Mouse (Mus musculus) spleen, adult 2 months (tissue): ENCODE results near the gene Gm10203. TPM values are rescaled to one million over a fixed set of nuclear protein-coding genes. Genes with fewer than 3 reads are reported as not detected.

Experiments used
- DNase-seq, 2 experiments: peaks; one replicate each; pipeline versions ENCODE4 v3.0.0 to v3.0.0-alpha.2; 2012 to 2021; ENCODE audit warnings: low spot score in 2 of 2, low read depth in 1 of 2
- H3K27ac ChIP-seq: fragments of 200-500 bp; 2 replicates; pipeline ENCODE4 v1.5.1; 2012; ENCODE audit warnings: low read length, inconsistent platforms; ENCODE audit not compliant: insufficient read depth
- H3K27me3 ChIP-seq: fragments of 200-500 bp; 2 replicates; pipeline ENCODE4 v1.6.1; 2012; ENCODE audit warnings: mild to moderate bottlenecking, moderate library complexity, low read length, inconsistent platforms; ENCODE audit not compliant: control insufficient read depth, insufficient read depth
- H3K36me3 ChIP-seq: fragments of 200-500 bp; 2 replicates; pipeline ENCODE4 v1.6.1; 2012; ENCODE audit warnings: mild to moderate bottlenecking, low read length, inconsistent platforms; ENCODE audit not compliant: control insufficient read depth, insufficient read depth
- H3K4me1 ChIP-seq: fragments of 200-500 bp; 2 replicates; pipeline ENCODE4 v1.6.1; 2011; ENCODE audit warnings: inconsistent platforms; ENCODE audit not compliant: control insufficient read depth, insufficient read depth, insufficient read length
- H3K4me3 ChIP-seq: fragments of 200-500 bp; 2 replicates; pipeline ENCODE4 v1.5.1; 2011; ENCODE audit warnings: mild to moderate bottlenecking, inconsistent platforms; ENCODE audit not compliant: insufficient read depth, insufficient read length; ENCODE audit errors: extremely low read depth
- CTCF ChIP-seq: fragments of 200-500 bp; IDR thresholded peaks from 2 replicates; pipeline ENCODE4 v1.5.1; 2011; ENCODE audit warnings: mild to moderate bottlenecking, inconsistent platforms; ENCODE audit not compliant: insufficient read depth, insufficient read length, insufficient replicate concordance; ENCODE audit errors: extremely low read depth
- POLR2A ChIP-seq: fragments of 200-500 bp; IDR thresholded peaks from 2 replicates; pipeline ENCODE4 v1.6.1; 2011; ENCODE audit warnings: low read depth, low read length, inconsistent platforms
- WGBS: fragments of 180-500 bp; shearing (Covaris S2); methylation state at CpG from one replicate; pipeline ENCODE4 v1.1.7; 2018; 5-methylcytosine and 5-hydroxymethylcytosine counted together
- polyA plus RNA-seq: library from polyadenylated mRNA; depleted of rRNA; stranded (reverse); fragments of >200 nt; gene quantifications from 2 replicates; pipeline ENCODE4 v1.2.3, GENCODE M21; 2012; rRNA removed

The Gm10203 gene
- polyA plus RNA-seq, 1 experiment: not detected

DNA sequence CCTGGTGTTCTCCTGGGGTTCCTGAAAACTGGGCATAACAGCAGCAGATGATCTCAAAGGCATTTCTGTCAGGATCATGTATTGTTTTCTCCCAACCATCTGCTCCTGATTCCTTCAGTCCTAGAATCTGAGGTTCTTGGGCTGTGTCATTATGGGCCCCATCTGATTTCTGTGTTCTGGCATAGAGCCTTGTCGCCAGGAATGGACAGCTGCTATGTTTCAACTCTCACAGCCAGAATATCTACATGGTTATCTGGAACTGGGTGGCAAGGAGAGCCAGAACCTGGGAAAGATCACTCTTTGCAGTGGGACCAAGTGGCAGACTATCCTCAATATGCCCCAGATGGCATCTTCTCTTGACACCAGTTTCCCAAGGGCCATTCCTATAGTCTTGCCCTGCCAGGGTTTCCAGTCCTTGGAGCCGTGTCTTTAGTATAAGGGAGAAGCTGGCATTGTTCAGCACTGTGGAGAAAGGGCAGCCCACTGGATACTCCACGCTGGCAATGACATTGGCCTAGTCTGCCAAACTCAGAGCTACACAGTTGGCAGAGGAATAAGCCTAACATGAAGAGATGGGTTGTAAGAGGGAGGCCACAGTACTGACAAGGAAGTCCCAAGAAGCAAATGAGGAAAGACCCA lies 45.1 kb downstream of the Gm10203 start:
- Histone ChIP-seq H3K4me3 (no peak overlapping the region), H3K27me3 (no peaks in the 10 kb centered on the region), H3K36me3 (peaks cover 7% of the 10 kb centered on the region), H3K27ac (no peak overlapping the region), H3K4me1 (no peaks in the 10 kb centered on the region)
- 90% methylated on average over 3 of the region's 3 CpGs for WGBS
- no peak for DNase-seq
- TF ChIP-seq CTCF: no peak
- TF ChIP-seq POLR2A: no peak

- TF ChIP-seq CTCF: no peak
- no peaks in the 10 kb centered on the region for H3K27me3 ChIP-seq
- H3K36me3 ChIP-seq: peaks cover 18% of the 10 kb centered on the region
- no peak overlapping the region for H3K27ac ChIP-seq
- DNase-seq: no peak
- H3K4me3 ChIP-seq: no peak overlapping the region
- H3K4me1 ChIP-seq: no peaks in the 10 kb centered on the region
These were observed 49.1 kb downstream of the Gm10203 start for GRCm38 (mm10) chr6:149179064-149179463.

Other genes starting within 250 kb of the Gm10203 start
- gene Caprin2, start 233.9 kb upstream of the Gm10203 start, polyA plus RNA-seq: 2.1 and 2.9 TPM in 2 replicates
- gene Sinhcaf, start 183.7 kb upstream of the Gm10203 start, polyA plus RNA-seq: 2.7 and 2.8 TPM in 2 replicates
- 5.1 and 11.8 TPM in 2 replicates for gene Dennd5b, start 28.5 kb upstream of the Gm10203 start, polyA plus RNA-seq
- 3.0 and 4.5 TPM in 2 replicates for gene Etfbkmt, start 9.7 kb downstream of the Gm10203 start, polyA plus RNA-seq
- gene Amn1, start 58.5 kb downstream of the Gm10203 start, polyA plus RNA-seq: 4.7 and 5.3 TPM in 2 replicates
- gene Resf1, start 179.2 kb downstream of the Gm10203 start, polyA plus RNA-seq: 6.7 and 8.4 TPM in 2 replicates